Mouse (Mus musculus): ENCODE results near the gene Sys1.

Gene Sys1

GRCm38 (mm10) chr2:164434681-164435080 is 22.1 kb upstream of the Sys1 start:
- DNase-seq (ENCODE audit: low read depth, low spot score), result no peak

GRCm38 (mm10) chr2:164435216-164436090 is 21.3 kb upstream of the Sys1 start:
- DNase-seq (ENCODE audit: low read depth, low spot score), result no peak

GRCm38 (mm10) chr2:164436215-164436913 is 20.4 kb upstream of the Sys1 start:
- DNase-seq (ENCODE audit: low read depth, low spot score), result no peak

GRCm38 (mm10) chr2:164436961-164437360 is 19.8 kb upstream of the Sys1 start:
- no peak for DNase-seq (ENCODE audit: low read depth, low spot score)

GRCm38 (mm10) chr2:164437710-164438109 is 19.1 kb upstream of the Sys1 start:
- no peak for DNase-seq (ENCODE audit: low read depth, low spot score)

GRCm38 (mm10) chr2:164438257-164438656 is 18.5 kb upstream of the Sys1 start:
- no peak for DNase-seq (ENCODE audit: low read depth, low spot score)

GRCm38 (mm10) chr2:164439001-164439421 is 17.8 kb upstream of the Sys1 start:
- DNase-seq (ENCODE audit: low read depth, low spot score), result peak; percentile 94

GRCm38 (mm10) chr2:164440314-164440713 is 16.4 kb upstream of the Sys1 start:
- no peak for DNase-seq (ENCODE audit: low read depth, low spot score)

GRCm38 (mm10) chr2:164441155-164441554 is 15.6 kb upstream of the Sys1 start:
- DNase-seq (ENCODE audit: low read depth, low spot score), result no peak

GRCm38 (mm10) chr2:164441731-164442130 is 15.0 kb upstream of the Sys1 start:
- no peak for DNase-seq (ENCODE audit: low read depth, low spot score)

- peak; percentile 62 for DNase-seq (ENCODE audit: low read depth, low spot score)
Measured at GRCm38 (mm10) chr2:164442315-164443050, 14.3 kb upstream of the Sys1 start.

- DNase-seq (ENCODE audit: low read depth, low spot score), result peak; percentile 86
Measured at GRCm38 (mm10) chr2:164443051-164443437, 13.7 kb upstream of the Sys1 start.

GRCm38 (mm10) chr2:164443460-164444000 is 13.2 kb upstream of the Sys1 start, which contains the start of gene Sdc4:
Gene Sdc4 (minus strand): TSS chr2:164443887.
- DNase-seq (ENCODE audit: low read depth, low spot score), result no peak

GRCm38 (mm10) chr2:164444701-164445100 is 12.1 kb upstream of the Sys1 start:
- no peak for DNase-seq (ENCODE audit: low read depth, low spot score)

GRCm38 (mm10) chr2:164445399-164446085 is 11.2 kb upstream of the Sys1 start:
- no peak for DNase-seq (ENCODE audit: low read depth, low spot score)

- no peak for DNase-seq (ENCODE audit: low read depth, low spot score)
Measured at GRCm38 (mm10) chr2:164446086-164446469, 10.7 kb upstream of the Sys1 start.

- DNase-seq (ENCODE audit: low read depth, low spot score), result no peak
Measured at GRCm38 (mm10) chr2:164448140-164448539, 8.6 kb upstream of the Sys1 start.

- no peak for DNase-seq (ENCODE audit: low read depth, low spot score)
Measured at GRCm38 (mm10) chr2:164448921-164449320, 7.8 kb upstream of the Sys1 start.

- DNase-seq (ENCODE audit: low read depth, low spot score), result no peak
Measured at GRCm38 (mm10) chr2:164449341-164450042, 7.3 kb upstream of the Sys1 start.

- no peak for DNase-seq (ENCODE audit: low read depth, low spot score)
Measured at GRCm38 (mm10) chr2:164452000-164452676, 4.6 kb upstream of the Sys1 start.

All from 3T3-L1 (cell line).